Mouse (Mus musculus) megakaryocyte, adult 5-6 weeks (primary cell): Measurements from ENCODE around the gene Rpl12. TPM values are rescaled to one million over a fixed set of nuclear protein-coding genes. Genes with fewer than 3 reads are reported as not detected.

ENCODE experiments used
- ATAC-seq: 2 replicates; pipeline ENCODE4 v1.8.0; 2016; ENCODE audit warnings: mild to moderate bottlenecking, inconsistent platforms; ENCODE audit not compliant: poor library complexity, severe bottlenecking
- total RNA-seq, 2 experiments: library from RNA; stranded (forward) in 1 of 2; stranded (reverse) in 1 of 2; fragments of 153-499, 151-499 nt in 1 of 2; fragments of 221-1000, 200-1000 nt in 1 of 2; gene quantifications; 2 replicates each; pipeline versions ENCODE4 v1.2.3 to v1.2.4; 2015 to 2017

The Rpl12 gene
- total RNA-seq, 2 experiments from 2014 or later = 1,103 to 1,104 TPM

- ATAC-seq = peak; percentile 84
These were observed 21.9 kb upstream of the Rpl12 start for GRCm38 (mm10) chr2:32939418-32939817.

DNA sequence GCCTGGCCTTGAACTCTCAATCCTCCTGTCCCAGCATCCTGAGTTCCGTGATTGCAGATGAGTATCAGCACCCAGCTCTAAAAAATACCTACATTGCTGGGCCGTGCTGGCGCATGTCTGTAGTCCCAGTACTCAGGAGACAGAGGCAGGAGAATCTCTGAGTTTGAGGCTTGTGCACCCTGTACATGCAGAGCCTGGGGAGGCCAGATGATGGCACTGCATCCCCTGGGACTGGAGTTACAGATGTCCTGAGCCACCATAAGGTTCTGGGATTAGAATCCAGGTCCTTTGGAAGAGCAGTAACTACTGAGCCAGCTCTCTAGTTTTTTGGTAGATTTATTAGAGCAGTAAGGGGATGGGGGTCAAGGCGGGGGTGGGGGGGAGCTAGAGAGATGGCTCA lies 20.9 kb upstream of the Rpl12 start:
- no peak for ATAC-seq

DNA sequence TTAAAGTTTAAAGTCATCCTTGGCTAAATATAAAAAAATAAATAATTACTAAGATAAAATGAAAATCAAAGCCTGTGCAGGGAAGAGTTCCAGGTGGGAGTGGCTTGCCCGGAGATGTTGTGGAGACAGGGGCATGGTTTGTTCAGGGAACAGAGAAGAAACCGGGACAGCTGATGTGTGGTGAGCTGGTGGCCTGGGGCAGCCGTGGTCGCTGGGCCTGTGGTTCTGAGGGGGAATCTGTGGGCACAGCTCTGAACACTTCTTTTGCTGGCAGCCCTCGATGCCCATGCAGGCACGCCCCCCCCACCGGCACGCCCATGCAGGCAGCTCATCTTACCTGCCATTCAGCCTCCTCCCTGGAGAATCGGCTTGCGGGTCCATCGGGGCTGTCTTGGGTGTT lies 13.9 kb upstream of the Rpl12 start:
- ATAC-seq = no peak

GRCm38 (mm10) chr2:32954581-32954980 lies 6.8 kb upstream of the Rpl12 start:
- no peak for ATAC-seq

- no peak for ATAC-seq
These were observed 4.0 kb upstream of the Rpl12 start for GRCm38 (mm10) chr2:32957344-32957743.

GRCm38 (mm10) chr2:32960273-32960672 lies 1.1 kb upstream of the Rpl12 start:
- peak; percentile 74 for ATAC-seq

- ATAC-seq = no peak
These were observed 909 bp downstream of the Rpl12 start for GRCm38 (mm10) chr2:32962062-32962874.

GRCm38 (mm10) chr2:32962875-32963220 lies 1.5 kb downstream of the Rpl12 start:
- no peak for ATAC-seq

DNA sequence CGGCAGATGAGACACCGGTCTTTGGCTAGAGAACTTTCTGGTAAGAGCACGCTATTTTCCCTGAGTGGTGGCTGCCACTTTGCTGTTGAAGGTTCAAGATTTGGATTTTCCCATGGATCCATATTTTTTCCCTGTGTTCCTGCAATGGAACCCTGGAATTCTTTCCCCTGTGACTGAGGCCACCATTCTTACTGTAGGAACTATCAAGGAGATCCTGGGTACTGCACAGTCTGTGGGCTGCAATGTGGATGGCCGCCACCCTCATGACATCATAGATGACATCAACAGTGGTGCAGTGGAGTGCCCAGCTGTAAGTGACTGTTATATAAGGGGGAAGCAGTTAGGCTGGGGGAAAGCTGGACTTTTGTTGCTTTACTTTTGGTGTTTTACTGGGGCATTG lies 2.2 kb downstream of the Rpl12 start:
- no peak for ATAC-seq

GRCm38 (mm10) chr2:32963981-32964380 lies 2.6 kb downstream of the Rpl12 start:
- ATAC-seq = no peak

- ATAC-seq = no peak
These were observed 3.5 kb downstream of the Rpl12 start for GRCm38 (mm10) chr2:32964659-32965457.

DNA sequence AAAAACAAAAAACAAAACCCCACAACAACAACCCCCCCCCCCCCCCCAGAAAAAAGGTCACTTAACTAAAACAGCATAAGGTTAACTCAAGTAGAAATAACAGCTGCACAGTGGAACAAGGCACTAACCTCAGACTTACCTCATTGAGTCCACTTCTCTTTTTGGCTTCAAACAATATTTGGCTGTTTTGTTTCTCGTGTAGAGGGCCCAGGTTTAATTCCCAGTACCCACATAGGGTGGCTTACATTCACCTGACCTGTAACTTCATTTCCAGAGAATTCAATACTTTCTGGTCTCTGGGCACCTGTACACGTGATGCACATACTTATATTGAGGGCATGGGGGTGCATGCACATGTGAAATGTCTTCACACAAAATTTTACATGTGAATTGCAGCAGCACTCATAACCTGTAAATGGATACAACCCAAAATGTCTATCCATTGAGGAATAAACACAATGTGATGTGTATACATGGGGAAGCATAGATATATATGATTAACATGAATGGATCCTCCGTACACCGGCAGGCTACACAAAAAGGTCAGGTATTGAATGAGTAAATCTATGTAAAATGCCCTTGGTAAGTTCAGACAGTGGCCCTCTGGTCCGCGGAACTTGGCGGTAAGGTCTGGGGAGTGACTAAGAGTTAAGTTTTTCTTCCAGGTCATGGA lies 4.3 kb downstream of the Rpl12 start:
- ATAC-seq = no peak

GRCm38 (mm10) chr2:32966184-32966688 lies 4.9 kb downstream of the Rpl12 start:
- no peak; the same call in 1 of the 2 replicates for ATAC-seq

DNA sequence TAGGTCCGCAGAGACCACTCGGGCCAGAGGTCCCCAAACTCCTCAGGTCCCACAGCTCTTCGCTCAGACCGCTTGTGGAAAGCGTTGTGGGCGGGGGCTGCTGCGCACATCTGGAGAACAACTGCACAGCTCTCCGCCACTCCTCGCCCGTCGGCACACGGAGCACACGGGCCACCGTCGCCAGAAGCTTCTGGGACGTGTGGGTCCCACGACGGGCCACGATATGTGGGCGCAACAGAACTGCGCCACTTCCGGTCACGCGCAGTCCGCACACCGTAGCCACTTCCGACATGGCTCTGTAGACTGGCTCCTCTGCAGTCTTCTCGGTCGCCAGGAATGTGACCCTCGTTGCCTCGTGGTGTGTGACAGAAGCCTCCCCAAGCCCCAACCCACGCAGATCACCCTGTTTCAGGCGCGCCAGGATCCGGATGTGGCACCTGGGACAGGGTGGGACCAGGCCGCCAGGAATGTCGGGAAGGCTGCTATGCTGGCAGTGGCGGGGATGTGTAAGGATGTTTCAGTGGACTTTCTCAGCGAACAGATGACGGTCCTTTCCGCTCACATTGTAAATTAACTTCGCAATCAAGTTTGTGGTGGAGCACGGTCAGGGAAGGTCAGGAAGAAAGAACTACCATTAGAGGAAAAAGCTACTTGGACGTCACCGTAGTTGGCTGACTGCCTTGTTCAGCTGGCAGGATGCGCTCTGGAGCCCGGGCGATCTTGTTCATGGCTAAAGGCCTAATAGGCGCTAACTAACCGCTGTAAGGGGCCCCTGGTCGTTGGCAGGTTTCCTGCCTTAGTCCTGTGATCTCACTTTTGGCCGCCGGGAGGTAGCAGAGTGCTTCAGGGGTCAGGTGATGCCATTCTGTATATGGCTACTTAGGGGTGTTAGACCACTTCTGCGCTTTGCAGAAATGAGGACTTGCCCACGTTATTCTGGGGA lies 5.6 kb downstream of the Rpl12 start:
- peak; percentile 92 for ATAC-seq

DNA sequence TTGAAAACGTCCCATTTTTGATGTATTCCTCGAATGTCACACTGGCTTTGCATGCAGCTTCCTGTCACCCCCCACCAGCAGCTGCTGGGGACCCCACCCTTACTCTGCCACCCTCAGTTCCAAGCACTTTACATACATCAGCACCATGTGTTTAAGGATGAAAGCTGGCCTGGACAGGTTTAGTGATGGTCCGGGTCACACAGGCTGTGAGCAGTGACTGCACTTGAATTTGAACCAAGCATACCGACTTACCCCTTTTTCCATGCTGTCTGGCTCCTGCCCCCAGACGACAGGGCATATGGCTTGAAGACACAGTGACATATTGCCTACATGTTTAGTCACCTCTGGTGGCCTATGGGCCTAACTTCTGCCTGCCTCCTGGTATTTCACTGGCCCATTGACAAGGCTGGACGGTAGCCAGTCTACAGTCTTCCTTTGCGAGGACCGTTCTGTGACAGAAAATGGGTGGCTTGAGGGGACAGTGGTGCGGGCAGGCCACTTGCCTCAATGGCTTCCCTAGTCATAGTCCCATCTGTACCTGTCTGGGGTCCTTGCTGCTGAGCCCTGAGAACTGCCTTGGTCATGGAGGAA lies 6.8 kb downstream of the Rpl12 start:
- no peak for ATAC-seq

DNA sequence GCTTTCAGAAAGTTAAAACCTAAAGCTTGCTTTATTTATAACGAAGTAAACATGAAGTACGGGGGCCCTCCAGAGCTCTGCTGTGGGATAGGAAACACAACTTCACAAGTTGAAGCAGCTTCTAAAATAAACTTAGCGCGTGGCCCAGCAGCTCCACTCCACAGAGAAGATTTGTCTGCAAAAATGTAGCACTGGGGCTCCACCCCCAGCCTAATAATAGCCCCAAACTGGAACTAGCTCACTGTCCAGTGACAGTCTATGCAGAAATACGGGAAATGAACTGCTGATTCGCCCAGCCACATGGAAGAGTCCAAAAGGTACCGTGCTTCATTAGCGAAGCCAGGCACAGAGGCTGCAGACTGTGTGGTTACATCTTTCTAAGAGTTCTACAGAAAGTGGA lies 8.0 kb downstream of the Rpl12 start:
- no peak for ATAC-seq

DNA sequence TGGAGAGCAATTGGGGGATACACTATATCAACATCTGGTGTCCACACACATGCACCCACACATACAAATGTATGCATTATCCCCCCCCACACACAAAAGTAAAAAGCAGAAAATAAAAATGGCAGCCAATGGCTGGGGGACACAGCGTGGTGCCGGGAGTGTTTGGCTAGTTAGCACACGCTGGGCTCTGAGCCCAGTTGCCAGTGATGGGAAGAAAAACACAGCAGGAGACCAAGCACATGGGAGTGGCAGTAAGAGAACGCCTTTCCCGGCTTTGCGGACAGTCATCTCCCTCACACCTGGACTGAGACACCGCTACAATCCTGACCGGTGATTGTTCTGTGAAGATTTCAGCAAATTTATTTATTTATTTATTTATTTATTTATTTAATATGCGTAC lies 9.9 kb downstream of the Rpl12 start:
- no peak for ATAC-seq

DNA sequence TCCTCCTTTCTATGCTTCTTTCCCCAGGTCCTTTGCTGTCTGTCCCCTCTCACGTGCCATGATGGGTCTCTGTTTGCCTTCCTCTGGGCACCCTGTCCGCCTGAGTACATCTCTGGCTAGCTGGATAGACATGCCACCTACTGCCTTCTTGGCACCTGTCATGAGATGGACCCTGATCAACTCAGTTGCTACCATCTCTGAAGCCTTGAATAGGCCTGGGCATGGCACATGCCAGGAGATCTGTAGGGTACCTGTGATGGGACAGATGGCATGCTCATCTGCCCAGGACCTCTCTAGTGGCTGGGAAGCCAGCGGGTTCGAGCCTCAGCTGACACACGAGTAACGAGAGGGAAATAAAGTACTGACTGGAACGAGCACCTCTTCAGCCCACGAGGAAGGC lies 12.9 kb downstream of the Rpl12 start:
- no peak for ATAC-seq

DNA sequence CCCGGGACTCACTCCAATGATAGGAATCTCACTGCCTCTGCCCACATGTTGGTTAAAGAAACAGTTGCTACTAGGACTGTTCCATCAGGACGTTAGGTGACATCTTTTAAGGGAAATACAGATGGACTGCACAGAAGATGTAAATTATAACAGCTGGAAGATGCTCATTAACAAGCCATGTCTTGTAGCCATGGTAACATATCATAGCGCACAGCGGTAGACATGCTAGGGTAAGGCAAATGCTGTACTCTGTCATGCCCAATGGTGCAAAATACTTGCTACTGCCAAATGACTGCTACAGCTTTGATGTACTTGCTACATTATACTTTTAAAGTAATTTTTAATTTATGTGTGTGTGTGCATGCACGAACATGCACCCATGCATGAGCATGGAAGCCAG lies 15.8 kb downstream of the Rpl12 start:
- ATAC-seq = no peak

DNA sequence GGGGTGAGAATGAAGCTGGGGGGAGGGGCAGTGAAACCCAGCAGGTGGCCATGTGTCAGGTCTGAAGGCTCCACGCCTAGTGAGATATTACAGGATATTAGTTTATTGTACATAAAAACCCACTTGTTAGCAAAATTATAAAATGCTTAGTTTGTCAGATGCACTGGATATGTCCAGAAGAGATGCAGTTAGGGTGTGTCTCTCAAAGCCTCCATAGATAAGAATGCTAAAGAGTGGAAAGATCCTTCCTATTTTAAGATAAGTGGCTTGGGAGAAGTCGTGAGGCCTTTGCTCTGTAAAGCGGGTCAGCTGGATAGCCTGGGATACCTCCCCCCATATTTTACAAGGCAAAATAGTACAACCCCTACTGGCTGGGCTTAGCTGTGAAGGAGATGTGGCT lies 17.3 kb downstream of the Rpl12 start:
- ATAC-seq = no peak
